Mouse (Mus musculus) adrenal gland, postnatal 10 days (tissue): ENCODE results near the gene Cenpj. TPM values are rescaled to one million over a fixed set of nuclear protein-coding genes. Genes with fewer than 3 reads are reported as not detected.
A peak's percentile ranks its signal among the peaks of the same experiment; 100 is the strongest.

ENCODE experiments used
- DNase-seq: peaks from one replicate; pipeline ENCODE4 v3.0.0; 2021; ENCODE audit warnings: mixed read lengths
- long read RNA-seq, 2 experiments: library from polyadenylated mRNA; stranded (forward); transcript quantifications; one replicate each; pipeline ENCODE4 v2.0.0; 2021
- total RNA-seq, 2 experiments: library from RNA; stranded (reverse); gene quantifications; 2 replicates each; pipeline ENCODE4 v1.2.3; 2021

The Cenpj gene
- 1 to 10 TPM; 7.2 to 8.0 TPM for total RNA-seq
- long read RNA-seq, experiment 1, partial matches to known transcripts = 0 of 2 reads
- long read RNA-seq, experiment 1, other reads (novel, unspliced or antisense) = 2 of 2 reads
- long read RNA-seq, experiment 2, partial matches to known transcripts = 0 of 3 reads
- long read RNA-seq, experiment 2, other reads (novel, unspliced or antisense) = 3 of 3 reads

DNA sequence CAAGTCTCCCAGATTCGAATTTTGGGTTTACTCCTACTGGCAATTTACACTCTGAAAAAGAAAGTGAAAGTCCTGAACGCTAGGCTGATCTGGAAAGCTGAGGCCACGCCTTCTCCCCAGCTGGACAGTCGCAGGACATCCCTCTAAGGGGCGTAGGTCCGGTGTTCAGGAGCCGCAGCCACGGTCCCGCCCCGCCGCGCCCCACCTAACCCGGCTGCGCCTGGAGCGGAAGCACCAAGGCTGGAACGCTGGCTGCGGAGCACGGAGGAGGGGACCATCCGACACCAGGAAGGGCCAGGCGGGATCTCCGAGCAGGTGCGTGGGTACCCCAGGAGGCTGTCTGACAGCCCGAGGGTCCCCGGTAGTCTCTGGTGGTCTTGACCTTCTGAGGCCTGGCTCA is at the start of gene Cenpj, which contains the start of gene Parp4:
Gene Cenpj, minus strand, starts transcription at position 10 of the 400 bp plus-strand sequence.
Gene Parp4, plus strand, starts transcription at position 204 of the 400 bp plus-strand sequence.
- DNase-seq = peak; percentile 93

DNA sequence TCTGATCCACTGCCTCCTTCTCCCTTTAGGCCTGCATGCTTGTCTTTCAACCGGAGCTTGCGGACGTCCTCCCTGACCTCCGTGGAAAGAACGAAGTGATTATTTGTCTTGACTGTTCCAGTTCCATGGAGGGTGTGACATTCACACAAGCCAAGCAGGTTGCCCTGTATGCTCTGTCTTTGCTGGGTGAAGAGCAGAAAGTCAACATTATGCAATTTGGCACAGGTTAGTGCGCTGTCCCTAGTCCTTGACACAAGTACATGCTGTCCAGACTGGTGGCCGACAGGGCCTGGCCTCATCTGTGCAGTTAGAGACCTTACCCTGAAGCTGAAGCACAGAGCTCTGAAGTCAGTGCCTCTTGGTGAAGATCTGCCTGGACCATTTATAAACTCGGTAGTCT is 45.2 kb upstream of the Cenpj start:
- peak; percentile 22 for DNase-seq

DNA sequence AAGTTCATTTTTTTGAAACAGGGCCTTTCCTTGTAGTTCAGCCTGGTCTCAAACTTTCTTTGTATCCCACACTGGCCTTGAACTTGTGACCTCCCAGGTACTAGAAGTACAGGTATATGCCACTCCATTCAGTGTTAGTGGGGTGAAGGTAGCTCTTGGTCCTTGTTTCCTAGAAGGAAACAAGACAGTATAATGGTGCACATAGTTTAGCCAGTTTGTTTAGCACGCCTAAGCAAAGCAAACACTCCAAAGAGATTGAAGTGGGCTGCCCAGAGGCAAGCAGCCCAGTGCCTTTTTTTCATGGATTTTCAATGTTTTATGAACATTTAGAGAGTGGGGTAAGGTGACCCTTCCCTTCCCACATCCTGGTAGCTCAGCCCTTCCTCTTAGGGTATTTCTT is 42.2 kb upstream of the Cenpj start:
- no peak for DNase-seq

DNA sequence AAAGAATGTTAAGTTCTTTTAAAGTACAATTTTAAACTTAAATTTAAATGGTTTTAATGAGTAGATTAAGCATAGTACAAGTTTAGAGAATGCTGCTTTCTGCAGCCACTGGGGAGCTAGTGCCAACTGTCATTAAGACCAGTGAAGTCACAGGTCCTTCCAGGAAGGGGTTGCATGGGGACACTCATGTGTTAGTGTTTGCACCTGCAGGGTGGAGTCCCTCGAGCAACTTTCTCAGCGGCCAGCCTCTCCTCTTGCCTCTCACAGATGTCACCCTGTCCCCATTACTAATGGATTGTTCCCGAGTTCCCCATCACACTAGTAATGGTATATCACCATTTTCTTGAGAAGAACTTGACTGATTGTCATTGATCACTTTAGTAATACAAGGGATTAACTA is 38.0 kb upstream of the Cenpj start:
- DNase-seq = no peak

DNA sequence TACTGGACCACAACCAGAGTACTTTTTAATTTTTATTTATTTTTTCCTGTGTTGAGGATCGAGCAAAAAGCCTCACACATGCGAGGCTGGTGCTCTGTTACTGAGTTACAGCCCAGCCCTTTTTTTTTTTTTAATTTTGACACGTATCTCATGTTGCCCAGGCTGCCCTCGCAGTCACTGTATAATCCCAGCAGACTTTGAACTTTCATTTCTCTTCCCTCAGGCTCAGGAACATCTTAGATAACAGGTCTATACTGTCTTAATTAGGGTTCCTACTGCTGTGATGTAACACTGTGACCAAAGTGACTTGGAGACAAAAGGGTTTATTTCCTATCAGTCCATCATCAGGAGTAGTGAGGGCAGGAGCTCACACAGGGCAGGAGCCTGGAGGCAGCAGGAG is 29.9 kb upstream of the Cenpj start:
- DNase-seq = no peak

DNA sequence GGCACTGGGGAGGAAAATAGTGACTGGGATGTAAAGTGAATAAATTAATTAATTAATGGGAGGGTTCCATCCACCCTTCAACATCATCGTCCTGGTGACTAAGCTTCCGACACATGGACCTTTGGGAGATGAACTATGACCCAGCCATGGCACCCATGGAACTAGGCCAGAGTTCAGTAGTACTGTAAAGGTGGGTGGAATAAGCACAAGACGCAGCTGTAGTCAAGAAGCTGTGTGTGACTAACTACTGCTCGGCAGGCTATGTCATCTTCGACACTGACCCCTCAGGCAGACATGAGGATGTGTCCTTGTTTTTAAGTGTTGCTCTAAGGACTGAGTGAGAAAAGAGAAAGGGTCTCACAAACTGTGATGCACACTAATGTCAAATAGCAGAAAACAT is 29.2 kb upstream of the Cenpj start:
- DNase-seq = no peak

DNA sequence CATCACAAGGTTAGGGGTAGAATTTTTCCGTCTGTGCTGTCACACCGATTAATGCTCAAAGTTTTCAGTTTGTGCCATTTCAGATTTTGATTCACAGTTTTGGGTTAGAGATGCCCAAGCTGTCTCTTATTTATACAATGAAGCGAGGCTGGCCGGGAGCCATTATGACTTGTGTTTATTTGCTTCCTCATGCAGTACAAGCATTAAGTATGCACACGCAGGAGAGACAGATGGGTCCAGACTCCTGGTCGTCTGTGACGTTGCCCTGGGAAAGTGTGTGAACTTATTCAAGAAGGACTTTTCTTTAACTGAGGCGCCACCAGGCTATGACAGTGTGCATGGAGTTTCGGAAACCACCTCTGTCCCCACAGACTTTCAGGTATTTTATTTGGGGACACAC is 26.8 kb upstream of the Cenpj start:
- DNase-seq = no peak

DNA sequence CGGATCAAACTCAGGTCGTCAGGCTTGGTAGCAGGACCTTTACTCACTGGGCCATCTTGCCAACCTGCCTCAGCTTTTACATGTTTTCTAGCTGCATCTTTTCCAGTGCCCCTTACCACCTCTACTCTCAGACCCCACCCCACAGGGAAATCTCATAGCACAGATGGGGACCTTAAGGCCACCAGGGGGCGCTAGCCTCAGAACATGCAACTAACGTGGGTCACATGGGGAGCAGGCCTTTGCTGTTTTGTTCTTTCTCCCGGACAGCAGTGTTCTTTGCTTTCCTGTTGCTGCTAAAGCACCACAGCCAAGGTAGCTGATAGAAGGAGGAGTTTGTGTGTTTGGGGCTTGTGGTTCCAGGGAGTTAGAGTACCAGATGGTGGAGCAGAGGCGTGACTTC is 23.5 kb upstream of the Cenpj start:
- DNase-seq = peak; percentile 72

DNA sequence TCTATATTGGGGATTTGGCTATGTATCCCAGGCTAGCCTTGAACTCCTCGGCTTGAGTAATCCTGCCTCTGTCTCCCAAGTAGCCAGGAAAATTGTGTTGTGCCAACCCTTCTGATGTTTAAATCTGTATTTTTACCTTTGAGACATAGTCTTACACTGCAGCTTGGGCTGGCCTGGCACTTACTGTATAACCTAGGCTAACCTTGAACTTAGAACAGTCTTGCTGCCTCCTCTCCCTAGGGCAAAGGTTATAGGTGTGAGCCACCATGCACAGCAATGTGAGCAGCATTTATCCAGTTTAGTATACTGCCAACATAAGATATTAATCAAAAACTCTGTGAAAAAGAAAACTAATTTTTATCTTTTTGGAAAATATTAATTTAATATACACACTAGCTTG is 19.6 kb upstream of the Cenpj start:
- DNase-seq = no peak

DNA sequence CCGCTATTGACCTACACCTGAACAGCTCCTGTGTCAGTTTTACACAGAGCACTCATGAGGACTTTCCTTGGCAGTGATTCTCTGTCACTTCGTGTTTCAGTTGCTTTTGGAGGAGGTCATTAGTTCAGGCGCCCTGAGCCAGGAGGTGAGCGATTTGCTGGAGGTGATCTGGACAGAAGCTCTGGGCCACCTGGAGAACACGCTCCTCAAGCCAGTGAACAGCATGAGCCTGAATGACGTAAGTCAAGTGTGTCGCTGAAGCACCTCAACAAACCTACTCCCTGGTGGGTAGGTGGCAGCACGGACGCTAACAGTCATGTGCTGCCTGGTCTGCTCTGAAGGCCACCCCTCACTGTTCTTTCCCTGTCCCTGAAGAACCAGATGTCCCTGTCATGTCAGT is 17.0 kb upstream of the Cenpj start:
- no peak for DNase-seq

DNA sequence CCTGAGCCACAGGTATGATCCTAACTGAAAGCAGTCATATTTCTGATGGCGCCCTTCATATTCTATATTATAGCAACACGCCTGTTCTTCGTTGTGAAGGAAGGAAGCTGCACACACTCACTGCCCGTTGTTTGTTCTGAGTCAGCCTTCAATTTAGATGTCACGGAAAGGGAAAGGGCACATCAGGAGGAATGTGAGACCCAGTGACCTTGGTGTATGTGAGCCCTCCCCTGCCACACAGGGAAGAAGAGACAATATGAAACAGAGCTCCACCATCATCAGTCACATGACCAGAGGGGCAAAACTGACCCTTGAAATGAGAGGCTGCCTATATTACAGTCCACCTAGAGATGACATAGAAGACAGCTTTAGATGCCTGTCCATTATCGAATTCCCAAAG is 7.1 kb upstream of the Cenpj start:
- no peak for DNase-seq

DNA sequence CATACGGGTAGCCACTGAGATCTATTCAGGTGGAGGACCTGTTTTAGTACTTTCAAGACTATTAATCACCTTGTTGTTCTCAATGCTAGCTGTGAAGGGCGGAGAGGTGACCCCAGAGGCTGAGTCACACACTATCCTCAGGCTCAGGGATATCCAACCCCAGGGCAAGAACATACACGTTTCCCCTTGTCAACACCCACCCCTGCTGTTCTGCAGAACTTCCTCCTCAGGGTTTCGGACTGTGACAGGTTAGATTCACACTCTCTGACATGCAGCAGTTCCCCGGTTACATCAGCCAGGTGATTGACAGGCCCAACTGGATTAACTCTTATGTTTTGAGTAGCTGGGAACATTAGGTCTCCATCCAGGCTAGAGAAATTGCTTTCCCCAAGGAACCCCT is 5.9 kb upstream of the Cenpj start:
- no peak for DNase-seq

DNA sequence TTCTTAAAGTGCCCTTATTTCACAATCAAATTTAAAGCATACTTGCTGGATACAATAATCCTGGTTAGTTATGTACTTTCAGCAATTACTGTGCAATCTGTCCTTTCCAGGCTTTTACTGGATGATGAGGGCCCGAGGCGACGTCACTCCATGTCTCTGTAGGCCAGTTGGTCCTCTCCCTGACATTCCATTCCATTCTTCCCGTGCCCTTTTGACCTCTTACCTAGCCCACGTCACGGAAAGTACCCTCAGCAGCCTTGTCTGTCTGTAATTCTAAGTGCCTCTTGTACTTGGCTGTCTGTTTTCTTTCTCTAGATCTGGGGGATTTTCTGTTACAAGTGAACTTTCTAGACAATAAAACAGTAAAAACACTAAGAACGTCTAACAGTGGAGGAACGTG is 3.8 kb upstream of the Cenpj start:
- DNase-seq = no peak

DNA sequence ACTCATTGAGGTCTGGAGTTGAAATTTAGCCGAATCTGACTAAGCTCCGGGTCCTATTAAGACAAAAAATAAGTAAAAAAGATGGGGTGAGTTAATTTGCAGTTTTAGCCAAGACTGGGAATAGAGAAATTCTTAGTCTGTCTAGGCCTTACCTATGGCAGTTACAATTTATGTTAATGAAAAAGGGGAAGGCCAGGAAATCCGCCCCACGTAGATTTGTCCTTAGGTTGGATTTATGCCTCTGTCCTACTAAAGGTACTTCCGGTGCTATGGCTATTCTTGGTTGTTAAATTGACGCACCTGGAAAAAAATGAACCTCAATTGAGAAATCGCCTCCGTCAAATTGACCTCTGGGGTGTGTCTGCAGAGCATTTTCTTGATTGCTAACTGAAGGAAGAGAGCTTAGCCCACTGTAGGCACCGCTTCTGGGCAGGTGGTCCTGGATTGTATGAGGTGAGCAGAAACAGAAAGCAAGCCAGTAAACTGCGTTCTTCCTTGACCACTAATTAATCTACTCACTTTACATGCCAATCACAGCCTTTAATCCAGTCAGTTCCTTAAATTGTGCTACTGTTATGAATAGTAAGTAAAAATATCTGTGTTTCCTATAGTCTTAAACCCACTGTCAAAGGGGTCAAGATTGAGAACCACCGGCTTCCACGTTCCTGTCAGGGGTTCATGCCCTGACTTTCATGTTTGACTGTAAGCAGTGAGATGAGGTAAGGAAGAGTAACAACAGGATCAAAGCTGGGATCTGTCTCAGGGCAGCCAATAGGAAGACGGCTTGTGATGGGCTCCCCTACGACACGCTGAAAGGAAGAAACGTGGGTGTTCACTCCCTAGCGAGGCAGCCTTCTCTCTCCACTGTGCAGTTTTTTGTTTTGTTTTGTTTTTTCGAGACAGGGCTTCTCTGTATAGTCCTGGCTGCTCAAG is 1.0 kb upstream of the Cenpj start:
- no peak for DNase-seq

DNA sequence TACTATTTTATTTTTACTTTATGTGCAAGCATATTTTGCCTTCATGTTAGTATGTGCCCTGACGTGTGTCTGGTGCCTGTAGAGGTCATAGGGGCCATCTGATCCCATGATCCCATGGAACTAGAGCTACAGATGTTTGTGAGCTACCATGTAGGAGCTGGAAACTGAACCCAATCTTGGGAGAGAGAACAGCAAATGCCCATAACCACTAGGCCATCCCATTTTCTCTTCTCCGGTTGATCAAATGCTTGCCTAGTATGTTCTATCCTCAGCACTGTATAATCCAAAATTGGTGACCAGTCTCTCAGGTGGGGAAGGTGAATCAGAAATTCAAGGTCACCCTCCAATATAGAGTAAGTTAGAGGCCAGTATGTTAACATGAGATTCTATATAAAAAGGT is 2.7 kb downstream of the Cenpj start:
- no peak for DNase-seq

DNA sequence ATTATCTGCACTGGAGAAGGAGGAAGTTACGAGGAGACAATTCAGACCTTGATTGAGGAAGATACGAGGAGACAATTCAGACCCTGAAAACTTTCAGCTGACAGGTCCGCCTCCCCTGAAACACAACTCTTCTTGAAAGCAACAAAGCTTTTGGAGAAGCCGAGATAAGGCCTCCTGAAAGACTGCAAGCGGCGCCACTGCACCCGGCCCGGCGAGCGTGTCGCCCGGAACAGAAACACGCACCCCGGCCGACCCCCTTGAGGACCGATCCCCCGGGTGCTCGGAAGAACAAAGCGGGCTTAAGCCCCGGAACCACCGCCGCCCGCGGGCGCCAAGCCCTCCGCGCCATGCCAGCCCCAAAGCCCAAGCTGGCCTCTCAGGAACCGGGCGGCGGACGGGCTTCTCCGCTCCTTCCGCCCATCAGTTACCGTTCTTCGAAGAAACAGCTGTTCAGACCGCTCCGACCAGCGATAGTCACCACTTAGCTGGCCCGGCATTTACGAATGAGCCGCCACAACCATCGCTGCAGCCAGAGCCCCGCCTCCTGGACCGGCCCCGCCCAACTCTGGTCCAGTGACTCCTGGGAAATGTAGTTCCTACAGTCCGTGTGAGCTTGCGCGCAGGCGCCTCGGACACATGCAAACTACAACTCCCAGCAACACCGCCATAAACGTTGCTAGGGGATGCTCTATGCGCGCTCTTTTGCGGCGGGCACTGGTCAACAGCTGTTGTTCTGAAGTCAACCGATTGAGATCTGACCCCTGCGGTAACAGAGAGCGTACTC is 3.7 kb downstream of the Cenpj start:
- DNase-seq = peak; percentile 96

DNA sequence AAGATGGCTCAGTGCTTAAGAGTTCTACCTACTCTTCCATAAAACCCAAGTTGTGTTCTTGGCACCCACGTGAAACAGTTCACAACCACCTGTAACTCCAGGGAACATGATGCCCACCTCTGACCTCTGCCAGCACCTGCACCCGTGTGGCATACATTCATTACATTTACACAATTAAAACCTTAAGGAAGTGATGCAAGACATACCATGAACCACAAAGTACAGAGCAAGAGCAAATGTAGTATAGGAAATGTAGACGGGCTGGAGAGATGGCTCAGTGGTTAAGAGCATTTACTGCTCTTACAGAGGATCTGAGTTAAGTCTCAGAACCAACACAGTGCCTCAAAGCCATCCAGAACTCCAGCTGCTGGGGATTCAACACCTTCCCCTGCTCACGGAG is 6.2 kb downstream of the Cenpj start:
- no peak for DNase-seq

DNA sequence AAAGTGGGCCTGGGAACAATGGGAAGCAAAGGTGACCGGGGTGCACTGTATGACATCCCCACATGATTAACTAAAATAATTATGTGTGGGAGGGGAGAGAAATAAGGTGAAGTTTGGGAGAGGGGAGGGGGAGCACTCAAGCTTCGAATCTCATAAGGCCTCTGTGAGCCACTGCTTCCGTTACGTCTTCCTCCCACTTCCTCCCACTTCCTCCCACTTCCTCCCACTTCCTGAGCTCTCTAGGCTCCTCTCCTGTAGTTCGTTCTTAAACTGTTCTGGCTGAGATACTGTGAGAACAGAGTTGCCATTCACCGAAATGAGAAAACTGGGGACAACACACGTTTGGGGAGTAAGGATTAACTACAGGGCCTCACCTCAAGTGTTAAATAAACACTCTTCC is 7.7 kb downstream of the Cenpj start:
- DNase-seq = no peak

DNA sequence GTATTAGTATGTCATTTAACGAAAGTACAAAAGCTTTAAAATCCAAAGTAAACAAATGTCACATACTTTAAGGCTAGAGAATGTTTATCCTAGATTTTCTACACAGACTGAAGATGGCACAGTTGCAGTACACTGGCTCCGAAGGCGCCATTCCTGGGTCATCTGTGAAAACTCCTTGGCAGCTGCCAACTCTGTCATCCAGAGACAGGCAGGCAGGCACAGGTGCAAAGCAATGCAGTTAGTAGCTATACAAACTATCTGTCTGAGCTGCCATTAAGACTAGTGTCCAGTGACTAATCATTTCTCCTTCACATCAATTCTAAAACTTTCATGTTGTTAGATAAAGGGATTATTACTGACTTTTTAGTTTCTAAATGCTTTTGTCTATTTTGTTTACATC is 16.1 kb downstream of the Cenpj start:
- DNase-seq = no peak

DNA sequence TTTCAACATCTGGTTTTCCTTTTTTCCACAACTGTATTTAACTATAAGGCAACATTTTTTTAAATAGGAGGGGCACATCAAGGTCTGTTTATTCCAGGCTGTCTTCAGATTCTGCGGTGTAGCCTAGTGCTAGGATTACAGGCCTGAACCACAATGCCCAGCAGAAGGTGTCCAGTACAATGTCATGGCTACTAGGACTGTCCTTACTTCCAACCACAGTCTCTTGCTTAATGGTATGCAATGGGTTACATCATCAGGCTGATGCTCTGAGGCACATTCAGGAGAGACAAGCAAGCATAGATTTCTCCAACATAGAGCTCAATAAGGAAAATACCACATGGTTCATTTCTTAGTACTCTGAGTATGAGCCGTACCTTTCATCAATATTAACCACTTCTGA is 20.5 kb downstream of the Cenpj start:
- DNase-seq = no peak

DNA sequence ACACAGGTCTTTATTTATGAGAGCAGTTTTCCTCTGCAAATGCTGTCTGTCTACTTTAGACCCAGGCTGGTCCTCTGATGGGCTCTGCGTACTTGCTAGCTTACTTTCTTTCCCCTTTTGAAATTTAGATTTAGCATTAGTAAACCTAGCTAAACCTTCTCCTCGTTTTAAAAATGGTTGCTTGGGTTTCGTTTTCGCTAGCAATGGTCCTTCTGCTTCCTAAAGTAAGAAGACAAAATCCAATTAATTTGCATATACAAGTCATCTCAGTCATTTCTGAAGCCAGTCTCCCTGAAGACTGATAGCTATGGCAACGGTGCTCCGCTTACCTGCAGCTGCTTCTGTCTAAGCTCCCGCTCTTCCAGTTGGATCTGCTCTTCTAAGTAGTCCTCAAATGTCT is 21.9 kb downstream of the Cenpj start:
- no peak for DNase-seq

DNA sequence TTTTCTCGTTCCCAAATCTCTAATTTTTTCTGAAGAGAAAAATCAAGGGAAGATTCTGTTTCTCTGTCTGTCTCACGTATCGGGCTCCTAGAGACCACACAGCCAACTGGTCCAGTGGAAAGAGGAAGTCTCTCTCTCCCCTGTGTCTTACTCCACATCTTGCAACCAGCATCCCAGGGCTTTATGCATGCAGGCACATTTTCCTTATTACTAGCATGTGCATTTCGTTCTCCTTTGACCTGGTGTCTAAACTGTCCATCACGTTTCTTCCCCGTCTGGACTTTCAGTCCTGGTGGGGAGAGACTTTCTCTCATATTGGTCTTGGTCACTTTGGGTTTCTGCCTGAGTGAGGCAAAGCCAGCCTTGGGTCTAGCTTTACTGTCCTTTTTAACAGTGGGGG is 22.3 kb downstream of the Cenpj start:
- no peak for DNase-seq

DNA sequence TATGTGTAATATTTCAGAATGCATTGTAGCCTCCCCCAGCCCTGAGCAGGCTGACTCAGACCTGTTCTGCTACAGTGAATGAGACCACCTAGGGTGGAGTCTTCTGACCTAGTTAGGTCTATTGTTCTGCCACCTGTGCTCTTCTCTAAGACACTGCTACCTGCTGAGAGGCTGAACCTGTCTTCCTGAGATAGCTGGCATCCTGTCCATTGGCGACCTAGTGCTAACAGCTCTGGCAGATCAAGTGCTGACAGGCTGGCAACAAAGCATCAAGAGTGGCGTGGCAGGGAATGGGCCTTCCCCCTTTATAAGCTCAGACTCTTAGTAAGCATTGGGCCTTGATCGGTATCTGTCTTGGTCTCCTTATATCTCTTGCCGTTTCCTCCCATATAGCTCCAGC is 24.3 kb downstream of the Cenpj start:
- DNase-seq = no peak
